Mouse (Mus musculus): Measurements from ENCODE around the gene Yap1. TPM values are rescaled to one million over a fixed set of nuclear protein-coding genes. Genes with fewer than 3 reads are reported as not detected.

Gene Yap1
- polyA plus RNA-seq, 1 experiment = 46.6 TPM

DNA sequence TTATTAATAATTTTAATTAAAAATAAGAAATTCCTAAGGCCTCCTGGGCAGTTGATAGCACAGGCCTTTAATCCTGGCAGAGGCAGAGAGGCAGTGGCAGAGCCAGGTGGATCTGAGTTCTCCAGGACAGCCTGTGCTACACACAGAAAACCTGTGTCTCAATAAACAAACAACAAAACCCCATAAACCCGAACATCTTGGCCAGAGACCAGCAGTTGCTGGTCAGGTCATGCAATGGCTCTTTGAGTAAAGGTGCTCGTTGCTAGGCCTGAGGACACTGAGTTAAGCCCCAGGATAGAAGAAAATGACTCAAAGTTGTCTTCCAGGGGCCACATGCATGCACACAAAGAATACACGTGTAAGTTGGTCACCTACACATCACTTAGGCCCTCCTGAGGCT, 75.5 kb downstream of the Yap1 start:
- Histone ChIP-seq H3K27me3 (ENCODE audit: control insufficient read depth, insufficient read depth, low read length) (no peaks in the 10 kb centered on the region), H3K4me3 (ENCODE audit: low read depth, low read length) (no peak overlapping the region), H3K27ac (ENCODE audit: insufficient read depth, low read depth, low read length) (no peak overlapping the region), H3K36me3 (ENCODE audit: control insufficient read depth, insufficient read depth, low read length) (peaks cover 16% of the 10 kb centered on the region), H3K4me1 (ENCODE audit: control insufficient read depth, insufficient read depth, insufficient read length, low read length) (no peaks in the 10 kb centered on the region)
- TF ChIP-seq POLR2A (IDR thresholded peaks at IDR 0.05; ENCODE audit: low read depth, low read length) (no peak), CTCF (IDR thresholded peaks at IDR 0.05; ENCODE audit: extremely low read depth, insufficient read length, insufficient replicate concordance, low read depth, low read length) (no peak)
- 53% methylated on average over 3 of the region's 3 CpGs for WGBS

- Histone ChIP-seq H3K36me3 (ENCODE audit: control insufficient read depth, insufficient read depth, low read length) (peaks cover 12% of the 10 kb centered on the region), H3K27me3 (ENCODE audit: control insufficient read depth, insufficient read depth, low read length) (no peaks in the 10 kb centered on the region), H3K4me1 (ENCODE audit: control insufficient read depth, insufficient read depth, insufficient read length, low read length) (no peaks in the 10 kb centered on the region), H3K4me3 (ENCODE audit: low read depth, low read length) (no peak overlapping the region), H3K27ac (ENCODE audit: insufficient read depth, low read depth, low read length) (no peak overlapping the region)
- TF ChIP-seq POLR2A (IDR thresholded peaks at IDR 0.05; ENCODE audit: low read depth, low read length) (no peak), CTCF (IDR thresholded peaks at IDR 0.05; ENCODE audit: extremely low read depth, insufficient read length, insufficient replicate concordance, low read depth, low read length) (no peak)
- 85% methylated on average over 3 of the region's 3 CpGs for WGBS
Observed at GRCm38 (mm10) chr9:7928207-7928793, 76.1 kb downstream of the Yap1 start.

DNA sequence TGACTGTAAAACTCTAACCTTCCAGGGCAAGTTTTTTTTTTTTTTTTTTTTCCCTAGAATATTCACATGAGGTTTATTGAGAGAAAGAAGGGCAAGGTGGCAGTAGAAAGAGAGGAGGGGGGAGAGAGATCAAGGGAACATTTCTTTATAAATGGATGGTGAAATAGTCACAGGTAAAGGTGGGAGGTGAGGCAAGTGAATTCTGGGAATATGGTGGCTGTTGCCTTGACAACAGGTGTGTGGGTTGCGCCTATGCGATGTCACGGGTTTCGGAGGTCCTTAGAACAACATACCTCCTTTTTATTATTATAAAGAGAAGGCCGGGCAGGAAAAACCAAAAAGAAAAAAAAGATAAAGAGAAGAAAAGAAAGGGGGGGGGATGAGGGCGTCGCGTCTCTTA, 89.5 kb downstream of the Yap1 start:
- WGBS = 76% methylated on average over 8 of the region's 8 CpGs
- TF ChIP-seq CTCF (IDR thresholded peaks at IDR 0.05; ENCODE audit: extremely low read depth, insufficient read length, insufficient replicate concordance, low read depth, low read length) (no peak), POLR2A (IDR thresholded peaks at IDR 0.05; ENCODE audit: low read depth, low read length) (no peak)

DNA sequence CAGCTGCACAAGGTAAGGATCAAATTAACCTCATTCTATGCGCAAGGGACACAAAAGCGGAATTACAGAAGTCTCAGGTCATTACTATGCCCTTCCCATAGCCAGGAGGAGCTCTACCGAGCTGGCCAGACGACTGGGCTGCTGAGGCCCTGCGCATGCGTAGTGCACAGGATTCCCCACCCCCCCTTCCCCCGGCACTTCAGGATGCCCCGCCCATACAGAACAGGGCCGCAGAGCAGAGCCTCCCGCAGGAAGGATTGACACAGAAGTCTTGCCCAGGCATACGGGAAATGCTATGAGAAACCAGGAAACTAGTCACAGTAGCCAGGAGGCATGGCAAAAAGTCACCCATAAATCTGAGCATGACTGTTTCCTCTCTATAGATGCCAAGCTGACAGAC, 89.9 kb downstream of the Yap1 start:
- TF ChIP-seq CTCF (IDR thresholded peaks at IDR 0.05; ENCODE audit: extremely low read depth, insufficient read length, insufficient replicate concordance, low read depth, low read length) (peak; percentile 15; the same call in 1 of the 2 replicates), POLR2A (IDR thresholded peaks at IDR 0.05; ENCODE audit: low read depth, low read length) (no peak)
- Histone ChIP-seq H3K27me3 (ENCODE audit: control insufficient read depth, insufficient read depth, low read length) (no peaks in the 10 kb centered on the region), H3K36me3 (ENCODE audit: control insufficient read depth, insufficient read depth, low read length) (no peaks in the 10 kb centered on the region), H3K4me3 (ENCODE audit: low read depth, low read length) (no peak overlapping the region), H3K4me1 (ENCODE audit: control insufficient read depth, insufficient read depth, insufficient read length, low read length) (no peaks in the 10 kb centered on the region), H3K27ac (ENCODE audit: insufficient read depth, low read depth, low read length) (no peak overlapping the region)
- 4% methylated on average over 11 of the region's 11 CpGs for WGBS

More for the DNA sequence above, 89.5 kb downstream of the Yap1 start:
- H3K27me3 ChIP-seq (ENCODE audit: control insufficient read depth, insufficient read depth, low read length) = no peaks in the 10 kb centered on the region
- no peaks in the 10 kb centered on the region for H3K4me1 ChIP-seq (ENCODE audit: control insufficient read depth, insufficient read depth, insufficient read length, low read length)
- no peaks in the 10 kb centered on the region for H3K36me3 ChIP-seq (ENCODE audit: control insufficient read depth, insufficient read depth, low read length)
- H3K4me3 ChIP-seq (ENCODE audit: low read depth, low read length) = no peak overlapping the region
- H3K27ac ChIP-seq (ENCODE audit: insufficient read depth, low read depth, low read length) = no peak overlapping the region

DNA sequence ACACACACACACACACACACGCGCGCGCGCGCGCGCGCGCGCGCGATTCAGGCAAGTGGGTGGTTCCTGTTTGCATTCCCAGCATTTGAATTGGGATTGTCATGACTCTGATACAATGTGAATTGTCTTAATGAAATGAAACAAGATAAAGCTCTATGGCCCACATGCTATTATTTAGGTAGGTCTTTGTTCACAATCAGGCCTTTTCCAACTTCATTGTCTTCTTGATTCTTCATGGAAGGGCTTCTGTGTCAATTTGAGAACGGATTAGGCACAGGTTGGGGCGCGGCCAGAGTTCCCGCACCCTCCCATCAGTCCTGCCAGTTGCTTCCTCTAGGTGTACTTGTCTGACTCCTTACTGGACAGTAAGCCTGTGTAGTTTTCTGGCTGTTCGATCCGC, 90.4 kb downstream of the Yap1 start:
- WGBS = 52% methylated on average over 19 of the region's 19 CpGs
- no peak overlapping the region for H3K27ac ChIP-seq (ENCODE audit: insufficient read depth, low read depth, low read length)
- H3K4me1 ChIP-seq (ENCODE audit: control insufficient read depth, insufficient read depth, insufficient read length, low read length) = no peaks in the 10 kb centered on the region
- H3K27me3 ChIP-seq (ENCODE audit: control insufficient read depth, insufficient read depth, low read length) = no peaks in the 10 kb centered on the region
- peak overlapping the region; percentile 20; the same call in 1 of the 2 replicates for H3K4me3 ChIP-seq (ENCODE audit: low read depth, low read length)
- no peaks in the 10 kb centered on the region for H3K36me3 ChIP-seq (ENCODE audit: control insufficient read depth, insufficient read depth, low read length)
- TF ChIP-seq CTCF (IDR thresholded peaks at IDR 0.05; ENCODE audit: extremely low read depth, insufficient read length, insufficient replicate concordance, low read depth, low read length) (no peak), POLR2A (IDR thresholded peaks at IDR 0.05; ENCODE audit: low read depth, low read length) (no peak)

DNA sequence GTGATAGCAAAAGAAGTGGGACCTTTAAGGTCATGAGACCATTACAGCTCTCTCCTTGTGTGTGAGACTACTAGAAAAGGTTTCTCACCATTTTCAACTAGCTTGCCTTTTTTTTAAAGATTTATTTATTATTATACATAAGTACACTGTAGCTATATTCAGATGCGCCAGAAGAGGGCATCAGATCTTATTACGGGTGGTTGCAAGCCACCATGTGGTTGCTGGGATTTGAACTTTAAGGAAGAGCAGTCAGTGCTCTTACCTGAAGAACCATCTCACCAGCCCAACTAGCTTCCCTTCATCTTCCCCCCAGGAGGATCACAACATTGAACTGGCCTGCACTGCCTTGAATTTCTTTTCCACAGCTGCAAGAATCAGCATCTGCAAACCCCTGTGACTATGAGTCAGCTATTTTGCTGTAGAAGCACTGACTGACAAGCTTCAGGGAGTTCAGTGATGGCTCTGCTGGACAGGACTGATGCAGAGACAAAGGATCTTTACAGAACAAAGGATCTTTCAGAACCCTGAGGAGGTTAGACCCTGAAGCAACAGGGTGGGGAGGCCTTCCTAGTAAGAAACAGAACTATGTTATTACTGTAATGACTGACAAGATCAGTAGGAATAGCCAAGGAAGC, 96.9 kb downstream of the Yap1 start:
- Histone ChIP-seq H3K27me3 (ENCODE audit: control insufficient read depth, insufficient read depth, low read length) (no peaks in the 10 kb centered on the region; the same call in 1 of the 2 replicates), H3K27ac (ENCODE audit: insufficient read depth, low read depth, low read length) (no peak overlapping the region), H3K4me1 (ENCODE audit: control insufficient read depth, insufficient read depth, insufficient read length, low read length) (no peaks in the 10 kb centered on the region), H3K4me3 (ENCODE audit: low read depth, low read length) (no peak overlapping the region), H3K36me3 (ENCODE audit: control insufficient read depth, insufficient read depth, low read length) (no peaks in the 10 kb centered on the region)
- WGBS = 90% methylated on average over 2 of the region's 2 CpGs
- no peak for TF ChIP-seq CTCF (IDR thresholded peaks at IDR 0.05; ENCODE audit: extremely low read depth, insufficient read length, insufficient replicate concordance, low read depth, low read length)

DNA sequence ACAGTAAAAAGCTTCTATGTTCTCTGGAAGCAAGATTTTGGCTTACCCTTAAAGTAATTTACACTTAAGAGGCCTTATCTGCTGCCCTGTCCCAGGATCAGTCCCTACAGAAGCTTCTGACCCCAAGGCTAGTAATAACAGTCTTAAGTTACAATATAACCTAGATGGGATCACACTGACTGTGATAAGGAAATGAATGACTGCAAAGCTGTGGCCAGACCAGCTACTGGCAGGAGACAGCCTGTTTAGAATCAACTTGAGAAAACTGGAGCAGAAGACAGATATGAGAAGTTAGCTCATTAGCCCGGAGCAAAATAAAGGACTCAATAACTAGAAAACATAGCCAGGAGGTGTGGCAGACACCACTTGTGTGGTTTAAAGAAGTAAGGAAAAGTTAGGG, 97.8 kb downstream of the Yap1 start:
- TF ChIP-seq POLR2A (IDR thresholded peaks at IDR 0.05; ENCODE audit: low read depth, low read length) (no peak), CTCF (IDR thresholded peaks at IDR 0.05; ENCODE audit: extremely low read depth, insufficient read length, insufficient replicate concordance, low read depth, low read length) (no peak)
- Histone ChIP-seq H3K4me3 (ENCODE audit: low read depth, low read length) (no peak overlapping the region), H3K27me3 (ENCODE audit: control insufficient read depth, insufficient read depth, low read length) (no peaks in the 10 kb centered on the region; the same call in 1 of the 2 replicates), H3K36me3 (ENCODE audit: control insufficient read depth, insufficient read depth, low read length) (no peaks in the 10 kb centered on the region), H3K4me1 (ENCODE audit: control insufficient read depth, insufficient read depth, insufficient read length, low read length) (no peaks in the 10 kb centered on the region), H3K27ac (ENCODE audit: insufficient read depth, low read depth, low read length) (no peak overlapping the region)
- 17% methylated on average over 1 of the region's 1 CpGs for WGBS

Measured in small intestine, adult 2 months (tissue).